ENCODE assay signal across 17 mouse cellular contexts in genomic region chr6:39450580-39450979, GRCm38 (mm10).
"Had no signal": no experiment of that assay in that cellular context is flagged by ENCODE, and none has a peak within 500 bp of the region (broad histone marks: within the 10 kb centered on the region; RNA-seq: fewer than 3 reads in every experiment).

No protein-coding gene starts in this region.

- H3K9ac ChIP-seq: lung, embryonic 14.5 days; midbrain, embryonic 12.5 days; neural tube, embryonic 13.5 days; neural tube, embryonic 15.5 days; stomach, embryonic 15.5 days had no signal

- H3K27me3 ChIP-seq: midbrain, embryonic 12.5 days; neural tube, embryonic 13.5 days; neural tube, embryonic 15.5 days; stomach, embryonic 15.5 days had no signal

- H3K9me3 ChIP-seq: midbrain, embryonic 10.5 days; midbrain, embryonic 12.5 days; neural tube, embryonic 13.5 days; neural tube, embryonic 15.5 days; stomach, embryonic 15.5 days had no signal

- H3K36me3 ChIP-seq: midbrain, embryonic 10.5 days; midbrain, embryonic 12.5 days; neural tube, embryonic 13.5 days; neural tube, embryonic 15.5 days; stomach, embryonic 15.5 days had no signal

- H3K27ac ChIP-seq: midbrain, embryonic 12.5 days; neural tube, embryonic 13.5 days; neural tube, embryonic 15.5 days; stomach, embryonic 15.5 days; stomach, postnatal 0 days had no signal

- DNase-seq: lung, adult 18-20 months; lung, postnatal 10 days; lung, postnatal 4 days; midbrain, embryonic 14.5 days; retina, postnatal 1 day; right cerebral cortex, adult 18-20 months; right cerebral cortex, postnatal 25 days; thymus, adult 18-20 months; thymus, postnatal 36 days had no signal

- H3K4me1 ChIP-seq: neural tube, embryonic 15.5 days; stomach, embryonic 15.5 days had no signal

- H3K4me3 ChIP-seq: midbrain, embryonic 10.5 days; midbrain, embryonic 12.5 days; myocyte; neural tube, embryonic 13.5 days; neural tube, embryonic 15.5 days; stomach, embryonic 15.5 days had no signal
